Mouse (Mus musculus) limb, embryonic 11.5 days (tissue): ENCODE data around the gene Atp6v0a1. TPM values are rescaled to one million over a fixed set of nuclear protein-coding genes. Genes with fewer than 3 reads are reported as not detected.
A peak's percentile ranks its signal among the peaks of the same experiment; 100 is the strongest.

Source experiments
- ATAC-seq: fragments of 200-750 bp; cut with Nextera tagmentation; 2 replicates; pipeline ENCODE4 v1.8.0; 2017; ENCODE audit warnings: low read depth; ENCODE audit not compliant: insufficient number of reproducible peaks, low FRiP score, low TSS enrichment
- DNase-seq: peaks from one replicate; pipeline ENCODE4 v3.0.0-alpha.2; 2015; ENCODE audit warnings: low spot score
- H3K27ac ChIP-seq: fragments of 300-500 bp; sonication (generic); replicated peaks from 2 replicates; pipeline ENCODE4 v1.5.1; 2014; ENCODE audit warnings: low read depth, mild to moderate bottlenecking, low read length
- H3K27me3 ChIP-seq: fragments of 300-500 bp; sonication (generic); 2 replicates; pipeline ENCODE4 v1.6.1; 2014; ENCODE audit warnings: mild to moderate bottlenecking, low read length, mixed read lengths; ENCODE audit not compliant: control insufficient read depth, insufficient read depth
- H3K36me3 ChIP-seq: fragments of 300-500 bp; sonication (generic); 2 replicates; pipeline ENCODE4 v1.6.1; 2014; ENCODE audit warnings: mild to moderate bottlenecking, low read length, moderate library complexity, mixed read lengths; ENCODE audit not compliant: control insufficient read depth, insufficient read depth
- H3K4me1 ChIP-seq: fragments of 300-500 bp; sonication (generic); 2 replicates; pipeline ENCODE4 v1.6.1; 2014; ENCODE audit warnings: low read length, mixed read lengths; ENCODE audit not compliant: control insufficient read depth, insufficient read depth
- H3K4me2 ChIP-seq: fragments of 300-500 bp; sonication (generic); 2 replicates; pipeline ENCODE4 v1.6.1; 2014; ENCODE audit warnings: low read depth, mild to moderate bottlenecking, moderate library complexity; ENCODE audit not compliant: severe bottlenecking
- H3K4me3 ChIP-seq: fragments of 300-500 bp; sonication (generic); 2 replicates; pipeline ENCODE4 v1.5.1; 2014; ENCODE audit warnings: low read depth, low read length
- H3K9ac ChIP-seq: fragments of 300-500 bp; sonication (generic); 2 replicates; pipeline ENCODE4 v1.6.1; 2014; ENCODE audit warnings: mild to moderate bottlenecking, low read length
- H3K9me3 ChIP-seq: fragments of 300-500 bp; sonication (generic); 2 replicates; pipeline ENCODE4 v1.6.1; 2016; ENCODE audit warnings: low read length; ENCODE audit not compliant: control insufficient read depth
- WGBS: fragments of 180-500 bp; shearing (Covaris S2); extraction: QIAGEN DNeasy Blood & Tissue Kit; methylation state at CpG from one replicate; pipeline ENCODE4 v1.1.7; 2014; 5-methylcytosine and 5-hydroxymethylcytosine counted together
- polyA plus RNA-seq: library from polyadenylated mRNA; unstranded; fragments of >200 nt; fragmentation: Nextera tagmentation; extraction: Ambion mirVana; gene quantifications from 2 replicates; pipeline ENCODE4 v1.2.1, GENCODE M21; 2014

The Atp6v0a1 gene
- polyA plus RNA-seq, result 27.1 and 32.0 TPM in 2 replicates

DNA sequence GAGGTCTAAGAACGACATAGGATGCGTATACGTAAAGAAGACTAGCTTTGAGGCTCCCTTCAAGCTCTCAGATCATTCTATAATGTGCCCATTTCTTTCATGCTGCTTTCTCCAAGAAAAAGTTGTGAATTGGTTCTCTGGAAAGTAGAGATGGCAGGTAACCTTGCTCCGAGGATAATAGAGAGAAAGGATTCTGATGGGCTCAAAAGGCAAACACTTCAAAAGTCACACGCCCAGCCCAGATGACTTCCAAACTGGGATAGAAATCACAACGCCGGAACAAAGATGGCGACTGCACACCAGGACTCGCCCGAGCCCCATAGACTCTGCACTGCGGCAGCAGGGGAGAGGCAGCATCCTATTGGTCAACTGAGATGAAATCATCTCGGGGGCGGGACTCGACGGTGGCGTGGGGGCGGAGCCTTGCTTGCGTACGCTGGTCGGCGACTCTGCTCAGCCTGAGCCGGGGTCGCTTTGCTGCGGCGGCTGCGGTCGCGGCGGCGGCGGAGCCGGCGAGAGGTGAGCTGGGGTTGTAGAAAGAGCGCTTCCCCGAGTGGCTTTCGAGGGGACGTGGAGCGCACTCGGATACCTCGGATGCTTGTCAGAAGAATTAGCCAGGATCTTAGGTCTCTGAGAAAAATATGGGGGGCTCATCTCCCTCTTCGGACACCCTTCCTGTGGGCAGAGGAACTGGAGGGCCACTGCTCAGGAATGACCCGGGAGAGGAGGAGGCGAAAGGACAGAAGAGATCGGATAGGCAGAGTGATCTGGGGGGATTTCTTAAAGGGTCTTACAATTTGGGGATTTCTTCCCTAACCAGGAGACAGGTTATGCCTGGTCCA lies at the start of gene Atp6v0a1:
Gene Atp6v0a1 (plus strand): TSS at position 407 of the 842 bp plus-strand sequence.
- WGBS, result 1% methylated on average over 44 of the region's 44 CpGs
- H3K9me3 ChIP-seq, result no peaks in the 10 kb centered on the region
- peak; percentile 99 for ATAC-seq
- peak within 1 kb of the TSS; percentile 69 for H3K9ac ChIP-seq
- H3K27me3 ChIP-seq, result no peaks in the 10 kb centered on the region
- peak within 1 kb of the TSS; percentile 68 for H3K4me2 ChIP-seq
- H3K36me3 ChIP-seq, result peaks cover 2% of the 10 kb centered on the region; the same call in 1 of the 2 replicates
- no peak within 1 kb of the TSS for H3K27ac ChIP-seq
- H3K4me3 ChIP-seq, result peak within 1 kb of the TSS; percentile 58
- H3K4me1 ChIP-seq, result peaks cover 3% of the 10 kb centered on the region; the same call in 1 of the 2 replicates
- peak; percentile 98 for DNase-seq

DNA sequence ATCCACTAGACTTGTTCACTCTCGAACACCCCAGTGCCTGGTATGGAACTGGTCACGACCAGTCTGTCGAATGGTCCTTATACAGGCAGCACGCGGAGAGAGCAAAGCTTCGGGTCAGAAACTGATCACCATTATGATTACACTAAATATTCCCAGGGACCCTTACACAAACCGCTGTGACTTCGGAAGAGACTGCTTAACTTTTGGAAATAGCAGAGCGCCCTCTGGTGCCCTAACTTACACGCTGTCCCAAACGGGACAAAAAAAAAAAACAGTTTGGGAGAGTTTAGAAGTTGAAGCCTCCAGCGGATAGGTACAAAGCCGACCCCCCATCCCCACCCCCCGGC lies 49.8 kb upstream of the Atp6v0a1 start:
- Histone ChIP-seq H3K36me3 (no peaks in the 10 kb centered on the region), H3K4me1 (0 out of 2 replicates have a peak, but pooled peaks cover 4% of the 10 kb centered on the region), H3K27me3 (peaks cover 25% of the 10 kb centered on the region), H3K9me3 (no peaks in the 10 kb centered on the region), H3K4me2 (peak overlapping the region; percentile 45), H3K9ac (no peak overlapping the region), H3K27ac (no peak overlapping the region), H3K4me3 (peak overlapping the region; percentile 22)
- DNase-seq (peak; percentile 85), ATAC-seq (no peak)
- 4% methylated on average over 14 of the region's 14 CpGs for WGBS

DNA sequence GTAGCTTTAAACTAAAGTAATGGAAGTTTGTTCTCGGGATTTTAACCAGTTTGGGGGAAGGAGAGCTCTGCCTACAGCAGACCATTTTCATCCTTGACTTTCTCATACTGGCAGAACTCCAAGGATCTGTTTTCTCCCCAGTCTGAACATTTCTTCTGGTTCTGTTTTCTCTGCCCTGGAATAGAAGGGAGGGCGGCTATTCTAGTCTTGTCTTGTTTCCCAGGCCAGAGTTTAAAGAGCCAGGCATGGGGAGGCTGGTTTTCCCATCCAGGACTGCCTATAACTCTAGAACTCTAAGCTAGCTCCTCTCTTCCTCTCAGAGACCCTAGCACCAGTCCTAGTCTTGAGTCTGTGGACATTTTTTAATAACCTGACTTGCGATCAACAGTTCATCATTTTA lies 49.4 kb upstream of the Atp6v0a1 start:
- DNase-seq, result no peak
- WGBS, result 33% methylated on average over 3 of the region's 3 CpGs
- peaks cover 26% of the 10 kb centered on the region for H3K27me3 ChIP-seq
- H3K4me2 ChIP-seq, result no peak overlapping the region
- H3K27ac ChIP-seq, result no peak overlapping the region
- no peak for ATAC-seq
- no peak overlapping the region for H3K9ac ChIP-seq
- H3K4me1 ChIP-seq, result 0 out of 2 replicates have a peak, but pooled peaks cover 4% of the 10 kb centered on the region
- H3K4me3 ChIP-seq, result no peak overlapping the region
- no peaks in the 10 kb centered on the region for H3K9me3 ChIP-seq
- H3K36me3 ChIP-seq, result no peaks in the 10 kb centered on the region

DNA sequence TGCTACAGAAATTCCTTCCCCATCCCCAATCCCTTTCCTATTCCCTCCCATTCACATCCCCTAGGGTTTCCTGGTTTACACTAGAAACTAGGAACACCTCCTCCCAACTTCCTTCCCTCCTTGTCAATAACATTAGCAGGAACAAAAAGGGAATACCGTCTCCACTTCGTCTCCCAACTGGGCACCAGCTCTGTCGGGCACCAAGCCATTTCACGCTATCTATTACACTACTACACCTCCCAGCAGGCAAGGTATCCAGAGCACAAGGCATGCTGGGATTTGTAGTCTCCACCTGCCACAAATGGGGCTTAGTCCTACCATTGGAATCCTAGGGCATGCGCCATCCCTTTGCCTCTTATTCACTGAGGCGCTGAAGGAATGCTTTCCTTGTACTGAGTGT lies 48.7 kb upstream of the Atp6v0a1 start:
- WGBS, result 13% methylated on average over 6 of the region's 6 CpGs
- Histone ChIP-seq H3K4me3 (no peak overlapping the region), H3K27me3 (peaks cover 31% of the 10 kb centered on the region), H3K4me2 (no peak overlapping the region), H3K27ac (no peak overlapping the region), H3K9ac (no peak overlapping the region), H3K36me3 (no peaks in the 10 kb centered on the region), H3K4me1 (0 out of 2 replicates have a peak, but pooled peaks cover 4% of the 10 kb centered on the region), H3K9me3 (no peaks in the 10 kb centered on the region)
- no peak for ATAC-seq
- no peak for DNase-seq

DNA sequence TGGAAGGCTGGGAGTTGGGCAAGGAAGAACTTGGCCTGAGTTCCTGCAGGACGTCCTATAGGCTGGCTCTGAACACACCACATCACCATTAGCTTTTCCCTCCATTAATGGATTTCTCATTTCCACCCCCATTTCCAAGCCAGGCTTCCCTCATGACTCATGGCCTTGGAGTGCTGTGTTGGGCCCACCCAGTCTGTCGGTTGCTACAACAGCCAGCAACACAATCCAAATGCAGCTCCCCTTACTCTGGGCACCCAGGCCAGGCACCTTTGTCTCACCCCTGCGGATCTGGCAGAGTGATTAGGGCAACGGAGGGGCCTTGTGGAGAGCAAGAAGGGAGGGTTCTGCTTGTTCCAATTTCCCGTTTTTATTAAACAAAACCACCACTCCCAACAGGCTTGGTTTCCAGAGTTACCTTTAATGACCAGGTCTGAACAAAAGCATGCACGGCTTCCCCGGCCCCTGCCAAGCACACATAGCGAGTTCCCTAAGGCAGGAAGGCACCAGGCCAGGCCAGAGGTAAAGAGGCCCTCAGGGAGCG lies 46.8 kb upstream of the Atp6v0a1 start:
- Histone ChIP-seq H3K9ac (no peak overlapping the region), H3K4me2 (no peak overlapping the region), H3K9me3 (no peaks in the 10 kb centered on the region), H3K36me3 (no peaks in the 10 kb centered on the region), H3K4me3 (no peak overlapping the region), H3K4me1 (0 out of 2 replicates have a peak, but pooled peaks cover 4% of the 10 kb centered on the region), H3K27me3 (peaks cover 39% of the 10 kb centered on the region), H3K27ac (no peak overlapping the region)
- ATAC-seq, result peak; percentile 35; the same call in 1 of the 2 replicates
- 62% methylated on average over 9 of the region's 9 CpGs for WGBS
- no peak for DNase-seq

DNA sequence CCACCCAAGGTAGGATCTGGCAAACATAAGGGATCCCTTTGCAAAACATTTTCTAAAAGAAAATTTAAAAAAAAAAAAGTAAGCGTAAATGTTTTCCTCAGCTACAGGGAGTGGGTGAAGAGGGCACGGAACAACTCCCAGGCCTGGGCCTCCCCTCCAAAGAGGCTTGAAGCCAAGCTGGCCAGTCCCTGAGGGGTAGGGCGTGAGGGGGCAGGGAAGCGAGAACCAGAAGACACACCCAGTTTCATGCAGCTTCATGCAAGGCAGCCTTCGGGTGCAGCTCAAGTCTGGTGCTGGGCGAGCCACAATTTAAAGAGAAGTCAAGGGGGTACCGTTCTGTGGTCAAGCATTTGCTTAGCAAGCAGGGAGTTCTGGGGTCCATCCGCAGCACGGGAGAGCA lies 45.6 kb upstream of the Atp6v0a1 start:
- ATAC-seq, result no peak
- Histone ChIP-seq H3K4me2 (no peak overlapping the region), H3K9ac (no peak overlapping the region), H3K4me1 (0 out of 2 replicates have a peak, but pooled peaks cover 4% of the 10 kb centered on the region), H3K27me3 (peaks cover 38% of the 10 kb centered on the region), H3K9me3 (no peaks in the 10 kb centered on the region), H3K27ac (no peak overlapping the region), H3K36me3 (no peaks in the 10 kb centered on the region), H3K4me3 (no peak overlapping the region)
- WGBS, result 79% methylated on average over 9 of the region's 9 CpGs
- DNase-seq, result no peak

DNA sequence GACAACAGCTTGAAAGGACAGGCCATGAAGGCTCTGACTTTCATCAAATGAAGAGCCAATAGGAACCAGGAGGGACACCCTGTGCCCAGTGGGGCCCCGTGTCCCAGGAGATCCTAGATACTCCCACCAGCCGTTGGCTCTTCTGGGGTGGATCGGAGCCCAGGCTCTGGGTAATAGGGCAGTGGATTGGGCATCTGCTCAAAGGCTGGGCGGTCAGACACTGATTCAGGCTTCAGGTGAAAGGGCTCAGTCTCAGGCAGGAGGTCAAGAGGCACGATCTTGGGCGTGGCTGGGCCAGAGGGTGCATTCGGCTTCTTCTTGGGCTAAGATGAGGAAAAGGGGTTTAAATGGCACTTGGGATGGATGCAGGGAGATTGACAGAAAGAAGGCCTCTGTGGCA lies 45.1 kb upstream of the Atp6v0a1 start:
- Histone ChIP-seq H3K4me2 (no peak overlapping the region), H3K27me3 (peaks cover 38% of the 10 kb centered on the region), H3K36me3 (no peaks in the 10 kb centered on the region), H3K9me3 (no peaks in the 10 kb centered on the region), H3K4me3 (no peak overlapping the region), H3K4me1 (peaks cover 4% of the 10 kb centered on the region), H3K27ac (no peak overlapping the region), H3K9ac (no peak overlapping the region)
- DNase-seq (no peak), ATAC-seq (no peak)
- WGBS, result 83% methylated on average over 7 of the region's 7 CpGs

DNA sequence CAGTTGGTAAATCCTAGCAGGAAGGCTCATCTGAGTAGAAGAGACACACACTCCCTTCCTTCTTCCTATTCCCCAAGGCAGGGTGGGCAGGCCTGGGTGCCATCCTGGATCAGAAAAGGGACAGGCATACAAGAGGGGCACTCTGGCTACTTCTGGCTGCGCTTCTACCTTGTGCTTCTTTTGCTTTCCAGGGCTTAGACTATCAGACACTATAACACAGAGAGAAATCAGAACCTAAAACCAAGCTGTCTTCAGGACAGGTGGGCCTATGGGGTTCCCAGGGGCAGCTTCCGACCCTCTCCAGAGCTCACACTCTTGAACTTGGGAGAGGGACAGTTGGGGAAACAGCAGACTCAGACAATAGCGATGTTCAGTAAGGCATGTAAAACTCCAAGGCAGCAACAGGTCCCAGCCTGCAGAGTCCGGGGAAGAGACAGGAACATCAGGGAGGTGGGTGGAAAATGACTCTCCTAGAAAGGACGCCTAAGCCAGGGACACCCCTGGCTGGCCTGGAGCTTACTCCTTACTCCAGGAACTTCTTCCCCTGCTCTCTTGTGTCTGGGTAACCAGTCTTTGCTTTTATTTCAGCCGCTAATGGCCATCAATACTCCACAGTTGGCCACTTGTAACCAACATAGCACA lies 44.2 kb upstream of the Atp6v0a1 start:
- H3K4me3 ChIP-seq, result no peak overlapping the region
- no peak for ATAC-seq
- no peaks in the 10 kb centered on the region for H3K36me3 ChIP-seq
- H3K27ac ChIP-seq, result no peak overlapping the region
- H3K4me2 ChIP-seq, result no peak overlapping the region
- peaks cover 44% of the 10 kb centered on the region for H3K27me3 ChIP-seq
- DNase-seq, result no peak
- no peak overlapping the region for H3K9ac ChIP-seq
- H3K4me1 ChIP-seq, result peaks cover 10% of the 10 kb centered on the region
- H3K9me3 ChIP-seq, result no peaks in the 10 kb centered on the region
- 87% methylated on average over 6 of the region's 6 CpGs for WGBS
